Mouse (Mus musculus): ENCODE data around the gene Zbtb40. TPM values are rescaled to one million over a fixed set of nuclear protein-coding genes. Genes with fewer than 3 reads are reported as not detected.

Zbtb40 gene
- polyA plus RNA-seq, 1 experiment: 24.9 TPM

- WGBS: 94% methylated on average over 7 of the region's 7 CpGs
- no peaks in the 10 kb centered on the region for H3K27me3 ChIP-seq (ENCODE audit: control insufficient read depth, insufficient read depth, low read length)
- TF ChIP-seq POLR2A (IDR thresholded peaks at IDR 0.05; ENCODE audit: control insufficient read depth, extremely low read depth, insufficient read depth, low read length, poor library complexity): no peak
- no peak for TF ChIP-seq CTCF (IDR thresholded peaks at IDR 0.05; ENCODE audit: borderline replicate concordance, control insufficient read depth, extremely low read depth, insufficient read depth, low read length, poor library complexity)
- no peak overlapping the region for H3K27ac ChIP-seq (ENCODE audit: control insufficient read depth, insufficient read depth, low read length)
- no peak for DNase-seq
- H3K36me3 ChIP-seq (ENCODE audit: control insufficient read depth, insufficient read depth, low read length): peaks cover 38% of the 10 kb centered on the region
- H3K4me1 ChIP-seq (replicated peaks; ENCODE audit: control insufficient read depth, insufficient read depth, low read length): no peaks in the 10 kb centered on the region
- H3K4me3 ChIP-seq (ENCODE audit: control insufficient read depth, insufficient read depth, low read length): no peak overlapping the region
Observed at GRCm38 (mm10) chr4:136996933-136997332, 51.7 kb downstream of the Zbtb40 start.

GRCm38 (mm10) chr4:136995361-136995760 lies 53.2 kb downstream of the Zbtb40 start:
- H3K27me3 ChIP-seq (ENCODE audit: control insufficient read depth, insufficient read depth, low read length): no peaks in the 10 kb centered on the region
- 97% methylated on average over 14 of the region's 14 CpGs for WGBS
- H3K4me3 ChIP-seq (ENCODE audit: control insufficient read depth, insufficient read depth, low read length): no peak overlapping the region
- TF ChIP-seq CTCF (IDR thresholded peaks at IDR 0.05; ENCODE audit: borderline replicate concordance, control insufficient read depth, extremely low read depth, insufficient read depth, low read length, poor library complexity) (no peak), POLR2A (IDR thresholded peaks at IDR 0.05; ENCODE audit: control insufficient read depth, extremely low read depth, insufficient read depth, low read length, poor library complexity) (no peak)
- DNase-seq: no peak
- H3K36me3 ChIP-seq (ENCODE audit: control insufficient read depth, insufficient read depth, low read length): peaks cover 39% of the 10 kb centered on the region
- H3K27ac ChIP-seq (ENCODE audit: control insufficient read depth, insufficient read depth, low read length): no peak overlapping the region
- no peaks in the 10 kb centered on the region for H3K4me1 ChIP-seq (replicated peaks; ENCODE audit: control insufficient read depth, insufficient read depth, low read length)

- TF ChIP-seq CTCF (IDR thresholded peaks at IDR 0.05; ENCODE audit: borderline replicate concordance, control insufficient read depth, extremely low read depth, insufficient read depth, low read length, poor library complexity) (no peak), POLR2A (IDR thresholded peaks at IDR 0.05; ENCODE audit: control insufficient read depth, extremely low read depth, insufficient read depth, low read length, poor library complexity) (no peak)
- H3K4me1 ChIP-seq (replicated peaks; ENCODE audit: control insufficient read depth, insufficient read depth, low read length): no peaks in the 10 kb centered on the region
- H3K27ac ChIP-seq (ENCODE audit: control insufficient read depth, insufficient read depth, low read length): no peak overlapping the region
- 93% methylated on average over 9 of the region's 9 CpGs for WGBS
- no peak overlapping the region for H3K4me3 ChIP-seq (ENCODE audit: control insufficient read depth, insufficient read depth, low read length)
- no peaks in the 10 kb centered on the region for H3K36me3 ChIP-seq (ENCODE audit: control insufficient read depth, insufficient read depth, low read length)
- no peaks in the 10 kb centered on the region for H3K27me3 ChIP-seq (ENCODE audit: control insufficient read depth, insufficient read depth, low read length)
- DNase-seq: no peak
Observed at GRCm38 (mm10) chr4:136981993-136982695, 66.5 kb downstream of the Zbtb40 start.

GRCm38 (mm10) chr4:136981347-136981746 lies 67.3 kb downstream of the Zbtb40 start:
- no peak overlapping the region for H3K27ac ChIP-seq (ENCODE audit: control insufficient read depth, insufficient read depth, low read length)
- 64% methylated on average over 12 of the region's 12 CpGs for WGBS
- TF ChIP-seq CTCF (IDR thresholded peaks at IDR 0.05; ENCODE audit: borderline replicate concordance, control insufficient read depth, extremely low read depth, insufficient read depth, low read length, poor library complexity) (no peak), POLR2A (IDR thresholded peaks at IDR 0.05; ENCODE audit: control insufficient read depth, extremely low read depth, insufficient read depth, low read length, poor library complexity) (no peak)
- no peak overlapping the region for H3K4me3 ChIP-seq (ENCODE audit: control insufficient read depth, insufficient read depth, low read length)
- H3K4me1 ChIP-seq (replicated peaks; ENCODE audit: control insufficient read depth, insufficient read depth, low read length): no peaks in the 10 kb centered on the region
- no peaks in the 10 kb centered on the region for H3K27me3 ChIP-seq (ENCODE audit: control insufficient read depth, insufficient read depth, low read length)
- no peak for DNase-seq
- H3K36me3 ChIP-seq (ENCODE audit: control insufficient read depth, insufficient read depth, low read length): no peaks in the 10 kb centered on the region

- no peaks in the 10 kb centered on the region for H3K27me3 ChIP-seq (ENCODE audit: control insufficient read depth, insufficient read depth, low read length)
- no peak overlapping the region for H3K27ac ChIP-seq (ENCODE audit: control insufficient read depth, insufficient read depth, low read length)
- no peak for DNase-seq
- no peak overlapping the region for H3K4me3 ChIP-seq (ENCODE audit: control insufficient read depth, insufficient read depth, low read length)
- no peak for TF ChIP-seq CTCF (IDR thresholded peaks at IDR 0.05; ENCODE audit: borderline replicate concordance, control insufficient read depth, extremely low read depth, insufficient read depth, low read length, poor library complexity)
- no peak for TF ChIP-seq POLR2A (IDR thresholded peaks at IDR 0.05; ENCODE audit: control insufficient read depth, extremely low read depth, insufficient read depth, low read length, poor library complexity)
- WGBS: 92% methylated on average over 4 of the region's 4 CpGs
- no peaks in the 10 kb centered on the region for H3K36me3 ChIP-seq (ENCODE audit: control insufficient read depth, insufficient read depth, low read length)
- no peaks in the 10 kb centered on the region for H3K4me1 ChIP-seq (replicated peaks; ENCODE audit: control insufficient read depth, insufficient read depth, low read length)
Observed at GRCm38 (mm10) chr4:136980921-136981320, 67.7 kb downstream of the Zbtb40 start.

- H3K27me3 ChIP-seq (ENCODE audit: control insufficient read depth, insufficient read depth, low read length): no peaks in the 10 kb centered on the region
- H3K4me1 ChIP-seq (replicated peaks; ENCODE audit: control insufficient read depth, insufficient read depth, low read length): no peaks in the 10 kb centered on the region
- H3K27ac ChIP-seq (ENCODE audit: control insufficient read depth, insufficient read depth, low read length): no peak overlapping the region
- no peak overlapping the region for H3K4me3 ChIP-seq (ENCODE audit: control insufficient read depth, insufficient read depth, low read length)
- 66% methylated on average over 8 of the region's 8 CpGs for WGBS
- TF ChIP-seq POLR2A (IDR thresholded peaks at IDR 0.05; ENCODE audit: control insufficient read depth, extremely low read depth, insufficient read depth, low read length, poor library complexity) (no peak), CTCF (IDR thresholded peaks at IDR 0.05; ENCODE audit: borderline replicate concordance, control insufficient read depth, extremely low read depth, insufficient read depth, low read length, poor library complexity) (no peak)
- no peak for DNase-seq
- H3K36me3 ChIP-seq (ENCODE audit: control insufficient read depth, insufficient read depth, low read length): no peaks in the 10 kb centered on the region
Observed at GRCm38 (mm10) chr4:136977244-136977643, 71.4 kb downstream of the Zbtb40 start.

All from thymus, adult 2 months (tissue).